Mouse (Mus musculus): ENCODE measurements around the gene Klhdc1. TPM values are rescaled to one million over a fixed set of nuclear protein-coding genes. Genes with fewer than 3 reads are reported as not detected.
A peak's percentile ranks its signal among the peaks of the same experiment; 100 is the strongest.

Klhdc1 gene
- polyA plus RNA-seq, 1 experiment: 4.8 TPM

GRCm38 (mm10) chr12:69207926-69208325, 33.0 kb upstream of the Klhdc1 start:
- no peaks in the 10 kb centered on the region for H3K4me1 ChIP-seq (ENCODE audit: control insufficient read depth, insufficient read depth, low read length)
- no peak for DNase-seq
- no peak overlapping the region for H3K4me3 ChIP-seq (replicated peaks; ENCODE audit: extremely low read depth, low read depth, low read length)
- TF ChIP-seq CTCF (IDR thresholded peaks at IDR 0.05; ENCODE audit: insufficient read depth, low read length) (no peak), POLR2A (IDR thresholded peaks at IDR 0.05; ENCODE audit: borderline replicate concordance, extremely low read depth, low read depth, low read length) (no peak)
- 93% methylated on average over 7 of the region's 7 CpGs for WGBS

GRCm38 (mm10) chr12:69208520-69208919, 32.5 kb upstream of the Klhdc1 start:
- no peak for TF ChIP-seq CTCF (IDR thresholded peaks at IDR 0.05; ENCODE audit: insufficient read depth, low read length)
- TF ChIP-seq POLR2A (IDR thresholded peaks at IDR 0.05; ENCODE audit: borderline replicate concordance, extremely low read depth, low read depth, low read length): no peak
- DNase-seq: no peak
- no peak overlapping the region for H3K4me3 ChIP-seq (replicated peaks; ENCODE audit: extremely low read depth, low read depth, low read length)
- WGBS: 88% methylated on average over 2 of the region's 2 CpGs
- H3K4me1 ChIP-seq (ENCODE audit: control insufficient read depth, insufficient read depth, low read length): no peaks in the 10 kb centered on the region

GRCm38 (mm10) chr12:69210056-69210979, 30.7 kb upstream of the Klhdc1 start:
- Histone ChIP-seq H3K4me1 (ENCODE audit: control insufficient read depth, insufficient read depth, low read length) (no peaks in the 10 kb centered on the region), H3K4me3 (replicated peaks; ENCODE audit: extremely low read depth, low read depth, low read length) (no peak overlapping the region)
- no peak for DNase-seq
- WGBS: 94% methylated on average over 18 of the region's 18 CpGs
- TF ChIP-seq CTCF (IDR thresholded peaks at IDR 0.05; ENCODE audit: insufficient read depth, low read length): no peak
- no peak for TF ChIP-seq POLR2A (IDR thresholded peaks at IDR 0.05; ENCODE audit: borderline replicate concordance, extremely low read depth, low read depth, low read length)

GRCm38 (mm10) chr12:69211057-69211456, 29.9 kb upstream of the Klhdc1 start:
- DNase-seq: no peak
- 60% methylated on average over 5 of the region's 5 CpGs for WGBS
- no peak for TF ChIP-seq POLR2A (IDR thresholded peaks at IDR 0.05; ENCODE audit: borderline replicate concordance, extremely low read depth, low read depth, low read length)
- 0 out of 2 replicates have a peak, but pooled peaks have one; percentile 2 for TF ChIP-seq CTCF (IDR thresholded peaks at IDR 0.05; ENCODE audit: insufficient read depth, low read length)
- no peak overlapping the region for H3K4me3 ChIP-seq (replicated peaks; ENCODE audit: extremely low read depth, low read depth, low read length)
- H3K4me1 ChIP-seq (ENCODE audit: control insufficient read depth, insufficient read depth, low read length): no peaks in the 10 kb centered on the region

GRCm38 (mm10) chr12:69213186-69213777, 27.7 kb upstream of the Klhdc1 start:
- Histone ChIP-seq H3K4me3 (replicated peaks; ENCODE audit: extremely low read depth, low read depth, low read length) (no peak overlapping the region), H3K4me1 (ENCODE audit: control insufficient read depth, insufficient read depth, low read length) (no peaks in the 10 kb centered on the region)
- WGBS: 91% methylated on average over 13 of the region's 13 CpGs
- no peak for TF ChIP-seq CTCF (IDR thresholded peaks at IDR 0.05; ENCODE audit: insufficient read depth, low read length)
- TF ChIP-seq POLR2A (IDR thresholded peaks at IDR 0.05; ENCODE audit: borderline replicate concordance, extremely low read depth, low read depth, low read length): no peak
- no peak for DNase-seq

GRCm38 (mm10) chr12:69214393-69214792, 26.6 kb upstream of the Klhdc1 start:
- 86% methylated on average over 7 of the region's 7 CpGs for WGBS
- no peak overlapping the region for H3K4me3 ChIP-seq (replicated peaks; ENCODE audit: extremely low read depth, low read depth, low read length)

GRCm38 (mm10) chr12:69215000-69215785, 25.8 kb upstream of the Klhdc1 start:
- no peak for TF ChIP-seq CTCF (IDR thresholded peaks at IDR 0.05; ENCODE audit: insufficient read depth, low read length)
- no peak for TF ChIP-seq POLR2A (IDR thresholded peaks at IDR 0.05; ENCODE audit: borderline replicate concordance, extremely low read depth, low read depth, low read length)
- H3K4me3 ChIP-seq (replicated peaks; ENCODE audit: extremely low read depth, low read depth, low read length): no peak overlapping the region
- 69% methylated on average over 3 of the region's 3 CpGs for WGBS
- no peaks in the 10 kb centered on the region for H3K4me1 ChIP-seq (ENCODE audit: control insufficient read depth, insufficient read depth, low read length)
- no peak for DNase-seq

More at GRCm38 (mm10) chr12:69214393-69214792, 26.6 kb upstream of the Klhdc1 start:
- no peak for DNase-seq
- no peaks in the 10 kb centered on the region for H3K4me1 ChIP-seq (ENCODE audit: control insufficient read depth, insufficient read depth, low read length)
- no peak for TF ChIP-seq CTCF (IDR thresholded peaks at IDR 0.05; ENCODE audit: insufficient read depth, low read length)
- no peak for TF ChIP-seq POLR2A (IDR thresholded peaks at IDR 0.05; ENCODE audit: borderline replicate concordance, extremely low read depth, low read depth, low read length)

- WGBS: 93% methylated on average over 7 of the region's 7 CpGs
- TF ChIP-seq POLR2A (IDR thresholded peaks at IDR 0.05; ENCODE audit: borderline replicate concordance, extremely low read depth, low read depth, low read length) (no peak), CTCF (IDR thresholded peaks at IDR 0.05; ENCODE audit: insufficient read depth, low read length) (no peak)
- no peak overlapping the region for H3K4me3 ChIP-seq (replicated peaks; ENCODE audit: extremely low read depth, low read depth, low read length)
- H3K4me1 ChIP-seq (ENCODE audit: control insufficient read depth, insufficient read depth, low read length): no peaks in the 10 kb centered on the region
- DNase-seq: no peak
These were observed 24.4 kb upstream of the Klhdc1 start for GRCm38 (mm10) chr12:69216587-69216986.

GRCm38 (mm10) chr12:69220613-69221277, 20.2 kb upstream of the Klhdc1 start:
- H3K4me1 ChIP-seq (ENCODE audit: control insufficient read depth, insufficient read depth, low read length): no peaks in the 10 kb centered on the region
- TF ChIP-seq POLR2A (IDR thresholded peaks at IDR 0.05; ENCODE audit: borderline replicate concordance, extremely low read depth, low read depth, low read length) (no peak), CTCF (IDR thresholded peaks at IDR 0.05; ENCODE audit: insufficient read depth, low read length) (no peak)
- no peak for DNase-seq
- no peak overlapping the region for H3K4me3 ChIP-seq (replicated peaks; ENCODE audit: extremely low read depth, low read depth, low read length)
- 91% methylated on average over 19 of the region's 19 CpGs for WGBS
